Mouse (Mus musculus) heart, adult 2 months (tissue): ENCODE measurements at regions not wholly inside any gene's neighbourhood (a gene's known extent, or its start where the extent isn't known, plus 50 kb on each side); places are given as distances from the start of the nearest gene placed in this dataset.

Source experiments
- CTCF ChIP-seq: fragments of 200-600 bp; IDR thresholded peaks from 2 replicates; pipeline ENCODE4 v1.8.1; 2022; ENCODE audit warnings: antibody characterized with exemption, mild to moderate bottlenecking, moderate library complexity
- POLR2A ChIP-seq: fragments of 200-500 bp; IDR thresholded peaks from 2 replicates; pipeline ENCODE4 v1.6.1; 2011; ENCODE audit warnings: mild to moderate bottlenecking, low read depth, low read length, control low read depth; ENCODE audit not compliant: insufficient read depth

DNA sequence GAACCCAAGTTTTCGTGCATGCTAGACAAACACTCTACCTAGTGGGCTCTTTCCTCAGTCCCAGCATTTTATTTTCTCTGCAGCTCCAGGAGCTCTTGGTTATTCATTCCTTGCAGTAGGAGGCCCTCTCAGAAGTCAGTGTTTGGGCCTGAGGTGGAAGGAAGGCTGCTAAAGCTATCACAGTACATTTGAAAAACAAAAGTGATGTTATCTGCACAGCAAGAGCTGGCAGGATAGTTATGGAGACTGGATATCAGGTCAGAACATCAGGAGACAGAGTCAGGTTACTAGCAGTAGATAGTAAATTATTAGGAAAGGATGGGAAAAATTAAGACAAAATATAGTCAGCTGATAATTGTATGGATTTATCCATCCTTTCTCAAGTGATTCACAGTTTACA lies 152.2 kb downstream of the Mtx2 start:
- TF ChIP-seq CTCF, result no peak
- TF ChIP-seq POLR2A, result no peak
